Mouse (Mus musculus) urinary bladder, postnatal 25 days (tissue): ENCODE measurements around the gene Rhox10.
"Not testable (repeated sequence)": the region's sequence is repeated elsewhere in the genome, so short reads cannot be mapped to it uniquely, and the experiment has no call there.

Experiments used
- DNase-seq: peaks from one replicate; pipeline ENCODE4 v3.0.0; 2022; ENCODE audit warnings: low spot score

Gene Rhox10

DNA sequence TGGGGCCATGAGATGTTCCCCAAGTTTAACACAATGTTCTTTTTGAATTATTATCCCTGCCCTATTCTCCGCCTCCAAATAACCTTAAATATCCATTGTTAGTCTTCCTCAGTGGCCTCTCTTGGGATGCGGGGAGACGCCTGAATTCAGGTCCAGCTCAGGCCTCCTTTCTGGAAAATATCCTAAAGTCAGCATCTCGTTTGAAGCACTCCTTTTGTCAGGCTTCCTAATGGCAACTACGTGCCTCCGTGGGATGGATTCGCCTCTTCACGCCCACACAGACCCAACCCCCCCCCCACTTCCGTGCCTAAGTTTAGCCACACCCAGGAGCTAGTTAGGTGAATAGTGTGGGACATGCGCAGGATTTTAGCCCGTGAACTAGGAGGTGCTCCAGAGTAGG is at the start of gene Rhox10:
TSS of gene Rhox10 (plus strand) at position 301 of the 400 bp plus-strand sequence.
- DNase-seq, result no peak

DNA sequence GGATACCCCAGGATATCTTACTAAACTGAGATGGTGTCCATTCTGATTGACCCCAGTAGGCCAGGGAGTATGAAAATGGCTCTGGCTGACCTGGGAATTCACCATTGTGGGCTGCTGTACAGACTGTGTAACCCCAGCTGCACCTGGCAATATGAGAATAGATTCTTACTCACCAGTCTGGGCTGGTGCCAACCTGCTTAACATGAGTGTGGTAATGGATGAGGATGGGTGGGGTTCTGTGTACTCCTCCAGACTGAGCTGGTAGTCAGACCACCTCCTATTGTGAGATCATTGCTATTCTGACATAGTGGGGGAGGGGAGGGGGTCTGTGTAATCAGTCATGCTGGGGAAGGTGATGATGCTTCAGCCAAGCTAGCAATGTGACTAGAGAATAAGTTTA is 47.7 kb upstream of the Rhox10 start, which contains the start of gene Btg1-ps1:
TSS of gene Btg1-ps1 (minus strand) at position 219 of the 400 bp plus-strand sequence.
- DNase-seq, result not testable (repeated sequence)

DNA sequence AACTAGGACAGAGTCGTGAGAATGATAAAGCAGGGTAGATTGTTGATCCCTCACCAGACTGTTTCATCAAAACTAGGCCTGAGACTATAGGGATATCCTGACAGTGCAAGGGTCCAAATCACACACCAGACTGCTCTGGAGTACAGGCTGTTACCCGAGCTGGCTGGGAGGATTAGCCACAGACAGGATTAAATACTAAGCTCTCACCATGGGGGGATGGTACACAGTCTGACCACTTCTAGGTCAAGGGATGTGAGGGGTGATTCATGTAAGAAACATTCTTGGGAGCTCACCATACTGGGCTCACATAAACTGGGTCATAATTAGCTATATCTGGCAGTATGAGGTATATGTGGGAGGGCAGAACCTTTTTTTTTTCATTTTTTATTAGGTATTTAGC is 32.4 kb upstream of the Rhox10 start:
- no peak for DNase-seq

- DNase-seq, result no peak
These were observed 26.6 kb upstream of the Rhox10 start for GRCm38 (mm10) chrX:38039666-38040065.

- DNase-seq, result not testable (repeated sequence)
These were observed 23.3 kb upstream of the Rhox10 start, which contains the start of gene Btg1-ps2 for GRCm38 (mm10) chrX:38043014-38043413. Btg1-ps2 (minus strand) TSS chrX:38043114.

GRCm38 (mm10) chrX:38061544-38061943 is 4.7 kb upstream of the Rhox10 start:
- no peak for DNase-seq

GRCm38 (mm10) chrX:38084226-38084625 is 18.0 kb downstream of the Rhox10 start:
- peak; percentile 41 for DNase-seq

DNA sequence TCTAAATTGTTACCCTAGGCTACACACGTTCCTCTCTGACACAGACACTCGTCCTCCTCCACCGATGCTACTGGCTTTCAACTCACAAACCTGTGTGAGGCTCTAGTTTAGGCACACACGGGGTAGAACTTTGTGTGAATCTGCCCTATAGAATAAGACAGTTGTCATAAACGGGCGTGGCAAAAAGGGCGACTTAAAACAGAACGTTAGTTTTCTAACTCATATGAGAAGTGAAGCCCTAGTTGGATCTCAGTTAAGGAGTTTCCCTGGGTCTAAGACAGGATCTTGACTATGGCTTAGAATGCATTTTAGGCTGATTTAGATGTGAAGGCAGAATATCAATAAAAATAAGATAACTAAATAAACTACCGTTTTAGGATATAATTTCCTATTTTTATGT is 18.8 kb downstream of the Rhox10 start, which contains the start of gene Rhox11:
TSS of gene Rhox11 (minus strand) at position 101 of the 400 bp plus-strand sequence.
- DNase-seq, result no peak

- no peak for DNase-seq
These were observed 44.5 kb downstream of the Rhox10 start, which contains the start of gene Rhox12 for GRCm38 (mm10) chrX:38110807-38111206. Rhox12 (minus strand) TSS chrX:38110907.

DNA sequence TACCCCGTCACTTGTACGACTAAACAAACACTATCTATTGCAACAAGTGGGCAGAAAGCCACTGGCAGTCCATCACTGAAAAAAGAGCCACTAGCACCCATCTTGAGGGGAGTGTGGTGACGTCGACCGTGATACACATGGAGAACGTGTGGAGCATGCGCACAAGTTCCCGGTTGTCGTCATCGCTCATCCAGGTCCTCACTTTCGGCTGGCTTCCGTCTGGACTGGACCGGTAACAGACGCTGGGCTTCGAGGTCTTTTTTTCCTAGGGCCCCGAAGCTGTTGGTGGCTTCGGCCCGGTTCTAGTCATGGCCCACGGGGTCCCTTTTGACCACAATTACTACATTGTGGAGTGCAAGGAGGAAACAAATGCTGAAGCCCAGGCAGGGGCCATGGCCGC is 54.7 kb downstream of the Rhox10 start, which contains the start of gene Rhox13:
TSS of gene Rhox13 (plus strand) at position 238 of the 400 bp plus-strand sequence.
- no peak for DNase-seq
